8 mouse cellular contexts compared by ENCODE assay signal in the genomic region with DNA sequence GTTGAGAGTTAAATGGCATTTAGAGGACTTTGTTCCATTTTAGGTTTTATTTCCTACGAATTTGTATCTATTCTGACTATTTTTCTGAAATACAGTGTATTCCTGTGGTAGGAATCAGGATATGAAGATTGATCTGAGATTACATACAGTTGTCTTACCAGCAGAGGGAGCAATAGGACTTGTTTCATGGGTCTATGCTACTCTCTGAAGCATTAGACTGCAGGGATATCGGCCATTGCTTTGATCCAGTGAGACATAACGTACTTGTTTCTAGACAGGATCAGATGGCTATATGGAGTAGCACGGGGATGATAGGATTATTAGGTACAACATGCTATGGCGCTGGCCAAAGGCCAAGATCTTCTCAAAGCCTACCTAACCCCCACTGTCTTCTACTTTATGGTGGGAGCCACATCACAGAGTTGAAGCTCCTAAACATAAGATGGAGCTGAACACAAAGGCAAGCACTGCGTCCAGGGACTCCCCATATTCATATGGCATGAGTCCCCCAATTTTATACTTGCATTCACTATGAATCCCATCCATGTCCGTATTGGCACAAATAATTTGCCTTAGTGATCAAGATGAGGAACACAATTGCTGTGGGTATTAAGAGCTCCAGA. TPM values are rescaled to one million over a fixed set of nuclear protein-coding genes. Genes with fewer than 3 reads are reported as not detected.
DNase-seq lines count a peak whose midpoint lies in the region; ATAC-seq lines count a peak whose summit lies in the region.

No protein-coding gene starts in this region.

- H3K27me3 ChIP-seq in forebrain, embryonic 12.5 days, result no peaks in the 10 kb centered on the region
- no peaks in the 10 kb centered on the region for H3K27me3 ChIP-seq in forebrain, embryonic 10.5 days (ENCODE audit: poor library complexity, severe bottlenecking)

- no peak overlapping the region for H3K4me2 ChIP-seq in forebrain, embryonic 12.5 days

- no peaks in the 10 kb centered on the region for H3K4me1 ChIP-seq in forebrain, embryonic 12.5 days
- H3K4me1 ChIP-seq in forebrain, embryonic 10.5 days, result no peaks in the 10 kb centered on the region

- 0 out of 2 replicates have a peak, but pooled peaks have one; percentile 36 for ATAC-seq in forebrain, embryonic 12.5 days (ENCODE audit: low FRiP score)
- ATAC-seq in granulocyte monocyte progenitor cell, adult 5-6 weeks (replicated peaks; ENCODE audit: poor library complexity, severe bottlenecking), result peak; percentile 53

- WGBS in forebrain, embryonic 12.5 days, result 72% methylated on average over 7 of the region's 7 CpGs
- 80% methylated on average over 7 of the region's 7 CpGs for WGBS in forebrain, embryonic 10.5 days

- no peak for DNase-seq in forebrain, embryonic 10.5 days (ENCODE audit: extremely low spot score, low spot score)
- peak; percentile 80 for DNase-seq in 3T3-L1 (ENCODE audit: low read depth, low spot score)
- DNase-seq in brain, adult 2 months (ENCODE audit: low read depth, low spot score), result peak; percentile 84
- DNase-seq in left cerebral cortex, postnatal 14 days (ENCODE audit: low spot score in 2 of 2), result peak; percentile 62 to 88
- DNase-seq in retina, embryonic 14.5 days (ENCODE audit: low spot score), result peak; percentile 89
- DNase-seq in T-cell, adult 2 months (ENCODE audit: low spot score), result no peak

- intact Hi-C loops in left cerebral cortex, postnatal 14 days (cut with DNase I), result loop anchor here (1.0 to 10.0 kb wide), 3 partner anchors 182 to 286 kb away; no protein-coding TSS in a partner anchor

- H3K9ac ChIP-seq in forebrain, embryonic 12.5 days, result no peak overlapping the region

- no peaks in the 10 kb centered on the region for H3K9me3 ChIP-seq in forebrain, embryonic 12.5 days
- no peaks in the 10 kb centered on the region for H3K9me3 ChIP-seq in forebrain, embryonic 10.5 days

- H3K36me3 ChIP-seq in forebrain, embryonic 12.5 days (replicated peaks), result peaks cover 12% of the 10 kb centered on the region
- peaks cover 76% of the 10 kb centered on the region for H3K36me3 ChIP-seq in forebrain, embryonic 10.5 days (replicated peaks)

- no peak overlapping the region for H3K27ac ChIP-seq in forebrain, embryonic 12.5 days
- no peak overlapping the region for H3K27ac ChIP-seq in forebrain, embryonic 10.5 days

- no peak overlapping the region for H3K4me3 ChIP-seq in forebrain, embryonic 12.5 days (replicated peaks)
- no peak overlapping the region for H3K4me3 ChIP-seq in forebrain, embryonic 10.5 days

RNA-seq across cellular contexts. Expression of a gene that starts 19.6 kb away (rescaled TPM):
- polyA plus RNA-seq in forebrain, embryonic 12.5 days (2016; fragmentation: Nextera tagmentation; extraction: Ambion mirVana), result 9.2 and 10.7 TPM in 2 replicates
- polyA plus RNA-seq in forebrain, embryonic 10.5 days (2016; fragmentation: Nextera tagmentation; extraction: Ambion mirVana), result 24.8 and 26.9 TPM in 2 replicates
- total RNA-seq in granulocyte monocyte progenitor cell, adult 5-6 weeks (2014; fragmentation: Nextera tagmentation), result 18.7 and 23.7 TPM in 2 replicates
- total RNA-seq in granulocyte monocyte progenitor cell, adult 5-6 weeks (2017), result 13.9 and 18.5 TPM in 2 replicates
- total RNA-seq in left cerebral cortex, postnatal 14 days (2021), result 1 to 10 TPM in 1 of 2 experiments, under 1 TPM in 1; 0.99 to 1.1 TPM

RNA-seq across cellular contexts. Expression of a gene that starts 27.6 kb away (rescaled TPM):
- 0.10 TPM in 1 of 2 replicates, not detected in the other for polyA plus RNA-seq in forebrain, embryonic 12.5 days (2016; fragmentation: Nextera tagmentation; extraction: Ambion mirVana)
- polyA plus RNA-seq in forebrain, embryonic 10.5 days (2016; fragmentation: Nextera tagmentation; extraction: Ambion mirVana), result 0.07 TPM in 1 of 2 replicates, not detected in the other
- 0.28 TPM in 1 of 2 replicates, not detected in the other for total RNA-seq in granulocyte monocyte progenitor cell, adult 5-6 weeks (2014; fragmentation: Nextera tagmentation)
- not detected in 2 replicates for total RNA-seq in granulocyte monocyte progenitor cell, adult 5-6 weeks (2017)
- not detected for total RNA-seq in left cerebral cortex, postnatal 14 days (2021)

RNA-seq across cellular contexts. Expression of a gene that starts 36.3 kb away (rescaled TPM):
- 67.3 and 68.6 TPM in 2 replicates for polyA plus RNA-seq in forebrain, embryonic 12.5 days (2016; fragmentation: Nextera tagmentation; extraction: Ambion mirVana)
- polyA plus RNA-seq in forebrain, embryonic 10.5 days (2016; fragmentation: Nextera tagmentation; extraction: Ambion mirVana), result 66.2 and 71.8 TPM in 2 replicates
- total RNA-seq in granulocyte monocyte progenitor cell, adult 5-6 weeks (2014; fragmentation: Nextera tagmentation), result 24.1 and 32.9 TPM in 2 replicates
- total RNA-seq in granulocyte monocyte progenitor cell, adult 5-6 weeks (2017), result 41.9 and 50.4 TPM in 2 replicates
- 10 to 100 TPM; 27.4 to 31.8 TPM for total RNA-seq in left cerebral cortex, postnatal 14 days (2021)

Comparison
In these comparisons a context has a peak if more than half of its experiments do, and no peak if none do; other contexts are left out.
1. DNase-seq: peak in 3T3-L1 (single experiment), brain, adult 2 months (single experiment), left cerebral cortex, postnatal 14 days (2 of 2) and retina, embryonic 14.5 days (single experiment); none in forebrain, embryonic 10.5 days (single experiment) and T-cell, adult 2 months (single experiment).
2. RNA of a gene that starts 19.6 kb away (total RNA-seq): 13.9 to 23.7 TPM in granulocyte monocyte progenitor cell, adult 5-6 weeks; 0.99 to 1.1 TPM in left cerebral cortex, postnatal 14 days; every median in the first group is over 4 times any median in the second.